Mouse (Mus musculus): ENCODE data around the gene Ccdc54.

The Ccdc54 gene

GRCm38 (mm10) chr16:50591054-50591453 lies at the start of gene Ccdc54:
Gene Ccdc54 (minus strand): TSS chr16:50591154.
- DNase-seq, result no peak

- DNase-seq, result no peak
These were observed 41.6 kb upstream of the Ccdc54 start for GRCm38 (mm10) chr16:50632585-50632984.

GRCm38 (mm10) chr16:50615569-50615968 lies 24.6 kb upstream of the Ccdc54 start:
- no peak for DNase-seq

GRCm38 (mm10) chr16:50612944-50613343 lies 22.0 kb upstream of the Ccdc54 start:
- no peak for DNase-seq

GRCm38 (mm10) chr16:50610580-50610979 lies 19.6 kb upstream of the Ccdc54 start:
- peak; percentile 73 for DNase-seq

GRCm38 (mm10) chr16:50607776-50608562 lies 17.0 kb upstream of the Ccdc54 start:
- peak; percentile 26 for DNase-seq

- DNase-seq, result no peak
These were observed 13.9 kb upstream of the Ccdc54 start for GRCm38 (mm10) chr16:50604826-50605225.

GRCm38 (mm10) chr16:50601947-50602346 lies 11.0 kb upstream of the Ccdc54 start:
- DNase-seq, result no peak

GRCm38 (mm10) chr16:50600665-50601064 lies 9.7 kb upstream of the Ccdc54 start:
- DNase-seq, result no peak

GRCm38 (mm10) chr16:50596679-50597078 lies 5.7 kb upstream of the Ccdc54 start:
- no peak for DNase-seq

- no peak for DNase-seq
These were observed 5.2 kb upstream of the Ccdc54 start for GRCm38 (mm10) chr16:50596171-50596570.

- no peak for DNase-seq
These were observed 3.9 kb upstream of the Ccdc54 start for GRCm38 (mm10) chr16:50594876-50595275.

GRCm38 (mm10) chr16:50593361-50593760 lies 2.4 kb upstream of the Ccdc54 start:
- DNase-seq, result no peak

GRCm38 (mm10) chr16:50589574-50590151 lies 1.3 kb downstream of the Ccdc54 start:
- DNase-seq, result no peak

GRCm38 (mm10) chr16:50588191-50588590 lies 2.8 kb downstream of the Ccdc54 start:
- DNase-seq, result no peak

- no peak for DNase-seq
These were observed 3.8 kb downstream of the Ccdc54 start for GRCm38 (mm10) chr16:50587139-50587538.

- no peak for DNase-seq
These were observed 12.6 kb downstream of the Ccdc54 start for GRCm38 (mm10) chr16:50578361-50578760.

- DNase-seq, result peak; percentile 15
These were observed 18.4 kb downstream of the Ccdc54 start for GRCm38 (mm10) chr16:50572557-50572956.

- no peak for DNase-seq
These were observed 31.7 kb downstream of the Ccdc54 start for GRCm38 (mm10) chr16:50559163-50559771.

- no peak for DNase-seq
These were observed 37.1 kb downstream of the Ccdc54 start for GRCm38 (mm10) chr16:50553828-50554227.

- DNase-seq, result no peak
These were observed 39.0 kb downstream of the Ccdc54 start for GRCm38 (mm10) chr16:50551871-50552528.

GRCm38 (mm10) chr16:50550927-50551326 lies 40.0 kb downstream of the Ccdc54 start:
- no peak for DNase-seq

GRCm38 (mm10) chr16:50542554-50543333 lies 48.2 kb downstream of the Ccdc54 start:
- DNase-seq, result no peak
